ENCODE assay signal across 15 mouse cellular contexts in genomic region chr12:16045791-16046494, GRCm38 (mm10).
DNase-seq lines count a peak whose midpoint lies in the region; ATAC-seq lines count a peak whose summit lies in the region.
"Had no signal": no experiment of that assay in that cellular context is flagged by ENCODE, and none has a peak within 500 bp of the region (broad histone marks: within the 10 kb centered on the region; RNA-seq: fewer than 3 reads in every experiment).

No protein-coding gene starts in this region.

- ATAC-seq in hindbrain, embryonic 14.5 days (ENCODE audit: low FRiP score) = peak; percentile 77; the same call in 1 of the 2 replicates
- no peak for ATAC-seq in hindbrain, embryonic 11.5 days (ENCODE audit: low FRiP score)
- peak; percentile 67 for ATAC-seq in embryonic facial prominence, embryonic 15.5 days (ENCODE audit: insufficient number of reproducible peaks, low FRiP score, low TSS enrichment, low read depth)
- peak; percentile 80 for ATAC-seq in midbrain, embryonic 15.5 days (replicated peaks)
- ATAC-seq: Patski had no signal

- no peaks in the 10 kb centered on the region for H3K27me3 ChIP-seq in hindbrain, embryonic 14.5 days (ENCODE audit: control insufficient read depth, insufficient read depth, low read length)
- no peaks in the 10 kb centered on the region for H3K27me3 ChIP-seq in hindbrain, embryonic 11.5 days (ENCODE audit: control insufficient read depth, insufficient read depth, low read length)
- no peaks in the 10 kb centered on the region for H3K27me3 ChIP-seq in embryonic facial prominence, embryonic 15.5 days
- H3K27me3 ChIP-seq in midbrain, embryonic 15.5 days (replicated peaks) = no peaks in the 10 kb centered on the region
- H3K27me3 ChIP-seq: Patski had no signal

- no peak for DNase-seq in hindbrain, embryonic 14.5 days (ENCODE audit: low spot score)
- DNase-seq in hindbrain, embryonic 11.5 days (ENCODE audit: low spot score) = no peak
- DNase-seq in Muller cell, postnatal 12 days (ENCODE audit: inconsistent ontology term) = peak; percentile 5
- DNase-seq in retina, postnatal 1 day = no peak
- DNase-seq in spleen, postnatal 10 days (ENCODE audit: low spot score in 2 of 2) = no peak
- no peak for DNase-seq in heart, adult 8-10 months (ENCODE audit: low spot score)
- DNase-seq: adrenal gland, adult 2 months; heart, adult 18-20 months; kidney, postnatal 25 days; lung, adult 2 months; right cerebral cortex, postnatal 14 days had no signal

- H3K4me3 ChIP-seq in hindbrain, embryonic 14.5 days (replicated peaks; ENCODE audit: low read length) = no peak overlapping the region
- H3K4me3 ChIP-seq in hindbrain, embryonic 11.5 days (ENCODE audit: low read depth, low read length) = no peak overlapping the region
- H3K4me3 ChIP-seq in embryonic facial prominence, embryonic 15.5 days (replicated peaks) = no peak overlapping the region
- H3K4me3 ChIP-seq in midbrain, embryonic 15.5 days = no peak overlapping the region
- H3K4me3 ChIP-seq: left cerebral cortex, adult 2 months had no signal

- H3K36me3 ChIP-seq in hindbrain, embryonic 14.5 days (replicated peaks; ENCODE audit: control insufficient read depth, insufficient read depth) = no peaks in the 10 kb centered on the region
- H3K36me3 ChIP-seq in hindbrain, embryonic 11.5 days (ENCODE audit: control insufficient read depth, insufficient read depth, low read length) = no peaks in the 10 kb centered on the region
- no peaks in the 10 kb centered on the region for H3K36me3 ChIP-seq in embryonic facial prominence, embryonic 15.5 days
- no peaks in the 10 kb centered on the region for H3K36me3 ChIP-seq in midbrain, embryonic 15.5 days (replicated peaks)

- no peak overlapping the region for H3K27ac ChIP-seq in hindbrain, embryonic 14.5 days
- no peak overlapping the region for H3K27ac ChIP-seq in hindbrain, embryonic 11.5 days (ENCODE audit: low read depth, low read length)
- H3K27ac ChIP-seq in embryonic facial prominence, embryonic 15.5 days (replicated peaks) = no peak overlapping the region
- no peak overlapping the region for H3K27ac ChIP-seq in midbrain, embryonic 15.5 days
- H3K27ac ChIP-seq: left cerebral cortex, adult 2 months had no signal

- no peak overlapping the region for H3K9ac ChIP-seq in hindbrain, embryonic 14.5 days
- H3K9ac ChIP-seq in hindbrain, embryonic 11.5 days (ENCODE audit: low read depth, low read length) = no peak overlapping the region
- H3K9ac ChIP-seq in embryonic facial prominence, embryonic 15.5 days = no peak overlapping the region
- no peak overlapping the region for H3K9ac ChIP-seq in midbrain, embryonic 15.5 days

- no peak overlapping the region for H3K4me2 ChIP-seq in hindbrain, embryonic 14.5 days (replicated peaks)
- H3K4me2 ChIP-seq in hindbrain, embryonic 11.5 days (replicated peaks; ENCODE audit: low read depth, low read length) = no peak overlapping the region
- H3K4me2 ChIP-seq in embryonic facial prominence, embryonic 15.5 days (replicated peaks) = no peak overlapping the region
- H3K4me2 ChIP-seq in midbrain, embryonic 15.5 days = no peak overlapping the region

- no peaks in the 10 kb centered on the region for H3K9me3 ChIP-seq in hindbrain, embryonic 14.5 days (ENCODE audit: control insufficient read depth, low read length)
- no peaks in the 10 kb centered on the region for H3K9me3 ChIP-seq in hindbrain, embryonic 11.5 days (ENCODE audit: control insufficient read depth, low read length)
- no peaks in the 10 kb centered on the region for H3K9me3 ChIP-seq in embryonic facial prominence, embryonic 15.5 days (replicated peaks)
- H3K9me3 ChIP-seq in midbrain, embryonic 15.5 days = no peaks in the 10 kb centered on the region

- WGBS in hindbrain, embryonic 14.5 days = 61% methylated on average over 5 of the region's 5 CpGs
- 74% methylated on average over 5 of the region's 5 CpGs for WGBS in hindbrain, embryonic 11.5 days
- WGBS in embryonic facial prominence, embryonic 15.5 days = 27% methylated on average over 5 of the region's 5 CpGs
- 65% methylated on average over 5 of the region's 5 CpGs for WGBS in midbrain, embryonic 15.5 days

- no peaks in the 10 kb centered on the region for H3K4me1 ChIP-seq in hindbrain, embryonic 14.5 days (replicated peaks; ENCODE audit: control insufficient read depth, insufficient read depth, low read length)
- no peaks in the 10 kb centered on the region for H3K4me1 ChIP-seq in hindbrain, embryonic 11.5 days (replicated peaks; ENCODE audit: control insufficient read depth, insufficient read depth, low read length)
- H3K4me1 ChIP-seq in embryonic facial prominence, embryonic 15.5 days = peaks cover 8% of the 10 kb centered on the region; the same call in 1 of the 2 replicates
- no peaks in the 10 kb centered on the region for H3K4me1 ChIP-seq in midbrain, embryonic 15.5 days
